Mouse (Mus musculus) small intestine, adult 2 months (tissue): ENCODE measurements around the gene Dnajc15.

Source experiments
- CTCF ChIP-seq: fragments of 200-500 bp; IDR thresholded peaks from 2 replicates; pipeline ENCODE4 v1.5.1; 2012; ENCODE audit warnings: low read depth, mild to moderate bottlenecking, control low read depth, inconsistent platforms, low read length, moderate library complexity, mixed read lengths; ENCODE audit not compliant: insufficient replicate concordance, insufficient read length; ENCODE audit errors: extremely low read depth
- POLR2A ChIP-seq: fragments of 200-500 bp; IDR thresholded peaks from 2 replicates; pipeline ENCODE4 v1.6.1; 2012; ENCODE audit warnings: low read depth, mild to moderate bottlenecking, control low read depth, inconsistent platforms, low read length, moderate library complexity

DNA sequence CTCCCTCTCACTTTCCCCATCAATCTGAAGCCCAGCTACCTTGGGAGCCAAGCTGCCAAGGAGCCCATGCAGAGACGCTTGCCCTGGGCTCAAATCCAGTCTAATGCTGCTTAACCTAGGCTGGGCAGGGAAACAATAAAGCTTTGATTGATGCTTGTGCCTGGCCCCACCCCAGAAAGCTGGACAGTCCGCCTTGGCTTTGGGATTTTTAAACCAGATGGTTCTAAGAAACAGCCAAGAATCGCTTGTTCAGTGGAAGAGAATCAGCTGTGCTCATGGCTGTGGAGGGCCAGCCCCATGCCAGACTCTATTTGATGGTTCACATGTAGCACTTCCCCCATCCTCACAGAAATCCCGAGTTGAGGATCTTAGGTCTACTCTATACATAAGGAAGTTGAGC is 60.0 kb downstream of the Dnajc15 start:
- no peak for TF ChIP-seq CTCF
- TF ChIP-seq POLR2A, result no peak
